Mouse (Mus musculus) MEL (cell line): ENCODE measurements at regions not wholly inside any gene's neighbourhood (a gene's known extent, or its start where the extent isn't known, plus 50 kb on each side); places are given as distances from the start of the nearest gene placed in this dataset.

Experiments used
- DNase-seq: peaks from one replicate; pipeline ENCODE4 v3.0.0; 2011; ENCODE audit warnings: low read depth, low spot score
- H3K27ac ChIP-seq: 2 replicates; pipeline ENCODE4 v1.5.1; 2012; ENCODE audit warnings: low read depth, mild to moderate bottlenecking, control low read depth, low read length, moderate library complexity; ENCODE audit not compliant: control insufficient read depth
- H3K27me3 ChIP-seq, 2 experiments: fragments of 150-350 bp in 1 of 2; sonication (generic) in 1 of 2; 2 replicates each; pipeline ENCODE4 v1.6.1; 2012; ENCODE audit warnings: low read length in 2 of 2, mild to moderate bottlenecking in 2 of 2, improper control_type of control experiment in 1 of 2, moderate library complexity in 1 of 2; ENCODE audit not compliant: insufficient read depth in 2 of 2, control insufficient read depth in 1 of 2
- H3K36me3 ChIP-seq, 2 experiments: 2 replicates each; pipeline ENCODE4 v1.6.1; 2012 to 2014; ENCODE audit warnings: low read length in 2 of 2, improper control_type of control experiment in 1 of 2, inconsistent platforms in 1 of 2, mild to moderate bottlenecking in 1 of 2; ENCODE audit not compliant: insufficient read depth in 2 of 2, control insufficient read depth in 1 of 2
- H3K4me1 ChIP-seq, 2 experiments: fragments of 150-350 bp in 1 of 2; sonication (generic) in 1 of 2; 2 replicates each; pipeline ENCODE4 v1.6.1; 2012; ENCODE audit warnings: low read length in 2 of 2, improper control_type of control experiment in 1 of 2, mild to moderate bottlenecking in 1 of 2; ENCODE audit not compliant: insufficient read depth in 2 of 2, control insufficient read depth in 1 of 2
- H3K4me3 ChIP-seq, 2 experiments: fragments of 150-350 bp in 1 of 2; sonication (generic) in 1 of 2; 2 replicates each; pipeline ENCODE4 v1.5.1; 2012; ENCODE audit warnings: low read depth in 2 of 2, low read length in 2 of 2, mild to moderate bottlenecking in 2 of 2, moderate library complexity in 2 of 2, control low read depth in 1 of 2, improper control_type of control experiment in 1 of 2; ENCODE audit not compliant: control insufficient read depth in 1 of 2, insufficient read depth in 1 of 2
- H3K79me2 ChIP-seq: 2 replicates; pipeline ENCODE4 v1.6.1; 2012; ENCODE audit warnings: mild to moderate bottlenecking, low read length, moderate library complexity; ENCODE audit not compliant: control insufficient read depth, poor library complexity, insufficient read depth
- H3K9ac ChIP-seq: 2 replicates; pipeline ENCODE4 v1.6.1; 2012; ENCODE audit warnings: low read depth, mild to moderate bottlenecking, control low read depth, low read length, moderate library complexity; ENCODE audit not compliant: control insufficient read depth, poor library complexity, severe bottlenecking
- H3K9me3 ChIP-seq: fragments of 150-350 bp; sonication (generic); replicated peaks from 2 replicates; pipeline ENCODE4 v1.6.1; 2012; ENCODE audit warnings: mild to moderate bottlenecking, low read length, improper control_type of control experiment, moderate library complexity; ENCODE audit not compliant: insufficient read depth
- BHLHE40 ChIP-seq: IDR thresholded peaks from 2 replicates; pipeline ENCODE4 v1.6.1; 2012; ENCODE audit warnings: low read depth, mild to moderate bottlenecking, inconsistent platforms, low read length, improper control_type of control experiment, borderline replicate concordance
- CHD1 ChIP-seq: IDR thresholded peaks from 2 replicates; pipeline ENCODE4 v1.6.1; 2012; ENCODE audit warnings: low read depth, mild to moderate bottlenecking, inconsistent platforms, low read length, improper control_type of control experiment
- CTCF ChIP-seq, 3 experiments: IDR thresholded peaks in 2 of 3; conservative IDR thresholded peaks in 1 of 3; 2 replicates each; pipeline ENCODE4 v1.5.1; 2011 to 2012; ENCODE audit warnings: low read length in 3 of 3, low read depth in 2 of 3, mild to moderate bottlenecking in 2 of 3, improper control_type of control experiment in 1 of 3, inconsistent platforms in 1 of 3, mixed read lengths in 1 of 3, moderate library complexity in 1 of 3; ENCODE audit not compliant: control insufficient read depth in 1 of 3, insufficient read depth in 1 of 3, poor library complexity in 1 of 3, severe bottlenecking in 1 of 3
- E2F4 ChIP-seq: IDR thresholded peaks from 2 replicates; pipeline ENCODE4 v1.6.1; 2011; ENCODE audit warnings: low read depth, low read length, improper control_type of control experiment, borderline replicate concordance
- ELF1 ChIP-seq: IDR thresholded peaks from 2 replicates; pipeline ENCODE4 v1.6.1; 2014; ENCODE audit warnings: low read depth, mild to moderate bottlenecking, inconsistent platforms, low read length, improper control_type of control experiment, moderate library complexity
- EP300 ChIP-seq, 2 experiments: IDR thresholded peaks; 2 replicates each; pipeline ENCODE4 v1.6.1; 2011; ENCODE audit warnings: improper control_type of control experiment in 2 of 2, low read length in 2 of 2, low read depth in 1 of 2, mild to moderate bottlenecking in 1 of 2
- GABPA ChIP-seq: IDR thresholded peaks from 2 replicates; pipeline ENCODE4 v1.6.1; 2012; ENCODE audit warnings: low read depth, mild to moderate bottlenecking, inconsistent platforms, low read length, improper control_type of control experiment, moderate library complexity
- GATA1 ChIP-seq: IDR thresholded peaks from 2 replicates; pipeline ENCODE4 v1.6.1; 2011; ENCODE audit warnings: low read depth, low read length, improper control_type of control experiment
- JUND ChIP-seq: IDR thresholded peaks from 2 replicates; pipeline ENCODE4 v1.6.1; 2011; ENCODE audit warnings: low read depth, mild to moderate bottlenecking, improper control_type of control experiment, low read length
- KAT2A ChIP-seq: conservative IDR thresholded peaks from 2 replicates; pipeline ENCODE4 v1.6.1; 2012; ENCODE audit warnings: low read depth, low read length, improper control_type of control experiment, inconsistent platforms
- MAFK ChIP-seq: IDR thresholded peaks from 2 replicates; pipeline ENCODE4 v1.6.1; 2011; ENCODE audit warnings: low read depth, mild to moderate bottlenecking, low read length, improper control_type of control experiment, borderline replicate concordance
- MAX ChIP-seq: IDR thresholded peaks from 2 replicates; pipeline ENCODE4 v1.6.1; 2011; ENCODE audit warnings: low read length, improper control_type of control experiment
- MXI1 ChIP-seq: IDR thresholded peaks from 2 replicates; pipeline ENCODE4 v1.6.1; 2011; ENCODE audit warnings: mild to moderate bottlenecking, low read depth, low read length, improper control_type of control experiment
- MYB ChIP-seq: IDR thresholded peaks from 2 replicates; pipeline ENCODE4 v1.6.1; 2011; ENCODE audit warnings: mild to moderate bottlenecking, low read depth, low read length, improper control_type of control experiment
- NELFE ChIP-seq: IDR thresholded peaks from 2 replicates; pipeline ENCODE4 v1.6.1; 2011; ENCODE audit warnings: low read depth, low read length, improper control_type of control experiment
- NRF1 ChIP-seq: IDR thresholded peaks from 2 replicates; pipeline ENCODE4 v1.6.1; 2014; ENCODE audit warnings: low read depth, mild to moderate bottlenecking, inconsistent platforms, low read length, improper control_type of control experiment, moderate library complexity; ENCODE audit not compliant: poor library complexity, insufficient read depth, severe bottlenecking
- POLR2AphosphoS2 ChIP-seq: IDR thresholded peaks from 2 replicates; pipeline ENCODE4 v1.6.1; 2011; ENCODE audit warnings: low read length, improper control_type of control experiment
- POLR2AphosphoS5 ChIP-seq: IDR thresholded peaks from 2 replicates; pipeline ENCODE4 v1.6.1; 2012; ENCODE audit warnings: low read depth, borderline replicate concordance, mild to moderate bottlenecking, inconsistent platforms, low read length, moderate library complexity, mixed read lengths
- RCOR1 ChIP-seq: IDR thresholded peaks from 2 replicates; pipeline ENCODE4 v1.6.1; 2012; ENCODE audit warnings: low read depth, mild to moderate bottlenecking, inconsistent platforms, low read length, improper control_type of control experiment
- SIN3A ChIP-seq: IDR thresholded peaks from 2 replicates; pipeline ENCODE4 v1.6.1; 2012; ENCODE audit warnings: low read length, improper control_type of control experiment, inconsistent platforms
- SMC3 ChIP-seq: IDR thresholded peaks from 2 replicates; pipeline ENCODE4 v1.6.1; 2011; ENCODE audit warnings: low read depth, low read length, improper control_type of control experiment
- TBP ChIP-seq: IDR thresholded peaks from 2 replicates; pipeline ENCODE4 v1.8.0; 2011; ENCODE audit warnings: low read depth, low read length, improper control_type of control experiment
- TCF12 ChIP-seq: IDR thresholded peaks from 2 replicates; pipeline ENCODE4 v1.6.1; 2014; ENCODE audit warnings: low read depth, mild to moderate bottlenecking, inconsistent platforms, low read length, improper control_type of control experiment, moderate library complexity
- UBTF ChIP-seq: IDR thresholded peaks from 2 replicates; pipeline ENCODE4 v1.6.1; 2012; ENCODE audit warnings: low read depth, mild to moderate bottlenecking, inconsistent platforms, low read length, improper control_type of control experiment, moderate library complexity, borderline replicate concordance; ENCODE audit not compliant: insufficient read depth
- USF1 ChIP-seq: IDR thresholded peaks from 2 replicates; pipeline ENCODE4 v1.6.1; 2014; ENCODE audit warnings: low read depth, mild to moderate bottlenecking, inconsistent platforms, low read length, improper control_type of control experiment, moderate library complexity
- ZMIZ1 ChIP-seq: IDR thresholded peaks from 2 replicates; pipeline ENCODE4 v1.6.1; 2012; ENCODE audit warnings: low read depth, mild to moderate bottlenecking, inconsistent platforms, low read length, improper control_type of control experiment, moderate library complexity

- TF ChIP-seq USF1 (no peak), POLR2AphosphoS5 (no peak), E2F4 (no peak)
Measured at GRCm38 (mm10) chr8:99983696-99984095, 567.4 kb upstream of the Cdh8 start (continued).

DNA sequence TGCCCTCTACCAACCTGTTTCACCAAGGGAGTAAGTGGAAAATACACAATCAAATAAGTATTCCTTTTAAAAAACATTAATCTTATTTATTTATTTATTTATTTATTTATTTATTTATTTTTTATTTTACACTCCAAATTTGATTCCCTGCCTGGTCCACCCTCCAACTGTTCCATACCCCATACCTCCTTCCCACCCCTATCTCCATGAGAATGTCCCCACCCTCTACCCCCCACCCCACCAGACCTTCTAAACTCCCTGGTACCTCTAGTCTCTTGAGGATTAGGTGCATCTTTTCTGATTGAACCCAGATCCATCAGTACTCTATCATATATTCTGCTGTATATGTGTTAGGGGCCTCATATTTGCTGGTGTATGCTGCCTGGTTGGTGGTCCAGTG lies 538.4 kb upstream of the Cdh8 start:
- H3K27me3 ChIP-seq = no peaks in the 10 kb centered on the region
- no peak for DNase-seq
- no peak overlapping the region for H3K27ac ChIP-seq
- no peak for TF ChIP-seq UBTF
- H3K79me2 ChIP-seq = no peaks in the 10 kb centered on the region
- H3K9ac ChIP-seq = no peak overlapping the region
- no peaks in the 10 kb centered on the region for H3K9me3 ChIP-seq
- no peaks in the 10 kb centered on the region for H3K36me3 ChIP-seq
- H3K4me3 ChIP-seq = no peak overlapping the region
- no peaks in the 10 kb centered on the region for H3K4me1 ChIP-seq

- Histone ChIP-seq H3K27ac (no peak overlapping the region), H3K79me2 (no peaks in the 10 kb centered on the region), H3K9ac (no peak overlapping the region), H3K4me3 (no peak overlapping the region), H3K27me3 (no peaks in the 10 kb centered on the region), H3K9me3 (no peaks in the 10 kb centered on the region), H3K36me3 (no peaks in the 10 kb centered on the region), H3K4me1 (no peaks in the 10 kb centered on the region)
- no peak for TF ChIP-seq CHD1
- no peak for TF ChIP-seq NRF1
- no peak for TF ChIP-seq RCOR1
- no peak for TF ChIP-seq MAX
- TF ChIP-seq SMC3 = no peak
- no peak for TF ChIP-seq JUND
- TF ChIP-seq GABPA = no peak
- TF ChIP-seq SIN3A = no peak
- no peak for TF ChIP-seq UBTF
- no peak for TF ChIP-seq ZMIZ1
- no peak for TF ChIP-seq NELFE
- no peak for TF ChIP-seq POLR2AphosphoS2
- TF ChIP-seq MYB = no peak
- TF ChIP-seq BHLHE40 = no peak
- no peak for TF ChIP-seq MXI1
- peak; percentile 38 to 50; a peak in 3 of 4 replicates for TF ChIP-seq EP300 (IDR thresholded peaks at IDR 0.05; ENCODE audit: low read depth in 1 of 2, low read length in 2 of 2)
- no peak for TF ChIP-seq KAT2A
- TF ChIP-seq MAFK = no peak
- TF ChIP-seq TCF12 = peak; percentile 29; the same call in 1 of the 2 replicates
- TF ChIP-seq TBP = no peak
- no peak for TF ChIP-seq CTCF (IDR thresholded peaks at IDR 0.05 in 2 of 3, conservative IDR thresholded peaks at IDR 0.05 in 1 of 3; ENCODE audit: control insufficient read depth in 1 of 3, insufficient read depth in 1 of 3, low read depth in 2 of 3, low read length in 3 of 3, poor library complexity in 1 of 3, severe bottlenecking in 1 of 3)
- peak; percentile 67; the same call in 1 of the 2 replicates for TF ChIP-seq ELF1
- TF ChIP-seq GATA1 = no peak
- peak; percentile 38 for DNase-seq
Measured at GRCm38 (mm10) chr8:99953876-99954275, 537.6 kb upstream of the Cdh8 start.
